Mouse (Mus musculus) urinary bladder, postnatal 0 days (tissue): ENCODE measurements around the gene Gzmd. TPM values are rescaled to one million over a fixed set of nuclear protein-coding genes. Genes with fewer than 3 reads are reported as not detected.

ENCODE experiments used
- microRNA-seq: library from miRNA; unstranded; fragments of <30 nt; microRNA quantifications from one replicate; pipeline ENCODE4, GENCODE M21; 2016
- polyA plus RNA-seq: library from polyadenylated mRNA; unstranded; fragments of >200 nt; fragmentation: Nextera tagmentation; extraction: Ambion mirVana; gene quantifications from 2 replicates; pipeline ENCODE4 v1.2.1, GENCODE M21; 2015

Gzmd gene
- polyA plus RNA-seq: not detected in 2 replicates

DNA sequence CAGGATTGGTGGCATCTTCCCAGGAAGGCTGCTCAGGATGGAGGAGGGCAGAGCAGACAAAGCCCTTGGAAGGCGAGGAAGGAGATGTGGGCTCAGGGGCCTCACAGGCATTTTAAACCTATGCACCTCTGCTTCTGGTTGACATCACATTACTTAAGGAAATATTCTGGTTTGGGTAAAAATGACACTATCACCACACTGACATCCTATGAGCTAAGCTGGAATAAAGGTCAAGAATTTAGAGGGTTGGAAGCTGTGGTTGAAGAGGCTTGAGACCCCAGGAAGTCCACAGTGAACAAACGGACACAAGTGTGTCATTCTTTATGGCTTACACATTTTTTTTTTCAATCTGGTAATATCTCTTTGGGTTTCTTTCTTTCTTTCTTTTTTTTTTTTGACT lies at the start of gene Gzmd:
Gene Gzmd (minus strand): TSS at position 101 of the 400 bp plus-strand sequence.

DNA sequence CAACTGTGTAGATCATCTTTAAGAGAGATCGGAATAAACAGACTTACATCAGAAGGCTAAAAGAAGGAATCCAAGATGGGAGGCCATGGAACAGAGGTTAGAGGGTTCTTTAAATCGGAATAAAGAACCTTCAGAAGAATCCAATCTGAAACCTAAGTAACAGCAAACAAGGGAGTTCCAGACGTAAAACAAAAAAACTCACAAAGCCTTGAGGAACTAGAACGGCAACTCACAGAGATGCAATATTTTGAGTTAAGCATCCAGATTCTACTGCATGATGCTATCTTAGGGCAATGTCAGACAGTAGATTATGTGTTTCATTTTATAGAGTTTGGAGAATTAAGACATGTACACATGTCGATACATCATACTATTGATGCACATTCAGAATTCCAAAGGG lies 42.1 kb upstream of the Gzmd start, which contains the start of gene Gzmn:
Gene Gzmn (minus strand): TSS at position 101 of the 400 bp plus-strand sequence.

DNA sequence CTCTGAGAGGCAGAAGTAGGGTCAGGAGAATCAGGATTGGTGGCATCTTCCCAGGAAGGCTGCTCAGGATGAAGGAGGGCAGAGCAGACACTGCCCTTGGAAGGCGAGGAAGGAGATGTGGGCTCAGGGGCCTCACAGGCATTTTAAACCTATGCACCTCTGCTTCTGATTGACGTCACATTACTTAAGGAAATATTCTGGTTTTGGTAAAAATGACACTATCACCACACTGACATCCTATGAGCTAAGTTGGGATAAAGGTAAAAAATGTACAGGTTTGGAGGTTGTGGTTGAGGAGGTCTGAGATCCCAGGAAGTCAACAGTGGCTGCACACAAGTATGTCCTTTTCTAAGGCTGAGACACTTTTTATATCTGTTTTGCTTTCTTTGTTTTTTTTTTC lies 27.1 kb upstream of the Gzmd start, which contains the start of gene Gzmg:
Gene Gzmg (minus strand): TSS at position 101 of the 400 bp plus-strand sequence.

DNA sequence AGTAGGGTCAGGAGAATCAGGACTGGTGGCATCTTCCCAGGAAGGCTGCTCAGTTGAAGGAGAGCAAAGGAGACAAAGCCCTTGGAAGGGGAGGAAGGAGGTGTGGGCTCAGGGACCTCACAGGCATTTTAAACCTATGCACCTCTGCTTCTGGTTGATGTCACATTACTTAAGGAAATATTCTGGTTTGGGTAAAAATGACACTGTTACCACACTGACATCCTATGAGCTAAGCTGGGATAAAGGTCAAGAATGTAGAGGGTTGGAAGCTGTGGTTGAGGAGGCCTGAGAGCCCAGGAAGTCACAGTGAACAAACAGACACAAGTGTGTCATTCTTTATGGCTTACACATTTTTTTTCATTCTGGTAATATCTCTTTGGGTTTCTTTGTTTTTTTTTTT lies 11.9 kb downstream of the Gzmd start, which contains the start of gene Gzme:
Gene Gzme (minus strand): TSS at position 101 of the 400 bp plus-strand sequence.

DNA sequence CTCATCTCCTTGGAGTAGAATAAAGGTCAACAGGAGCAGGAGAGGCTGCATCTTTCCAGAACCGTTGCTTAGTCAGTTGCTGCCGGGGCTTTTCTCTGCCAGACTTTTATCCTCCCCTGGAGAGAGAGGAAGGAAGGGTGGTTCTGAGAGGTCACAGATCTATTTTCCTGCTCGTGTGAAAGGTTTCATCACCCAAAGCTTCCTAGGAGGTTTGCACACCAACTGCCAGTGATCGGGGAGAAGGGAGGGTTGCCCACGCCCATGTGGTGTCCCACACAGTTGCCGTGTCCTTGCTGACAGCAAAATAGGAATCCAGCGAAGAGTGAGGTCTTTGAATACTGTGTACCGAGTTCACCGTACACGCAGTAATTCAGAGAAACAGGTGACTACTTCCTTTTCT lies 30.0 kb downstream of the Gzmd start, which contains the start of gene Ctsg:
Gene Ctsg (minus strand): TSS at position 189 of the 400 bp plus-strand sequence.

DNA sequence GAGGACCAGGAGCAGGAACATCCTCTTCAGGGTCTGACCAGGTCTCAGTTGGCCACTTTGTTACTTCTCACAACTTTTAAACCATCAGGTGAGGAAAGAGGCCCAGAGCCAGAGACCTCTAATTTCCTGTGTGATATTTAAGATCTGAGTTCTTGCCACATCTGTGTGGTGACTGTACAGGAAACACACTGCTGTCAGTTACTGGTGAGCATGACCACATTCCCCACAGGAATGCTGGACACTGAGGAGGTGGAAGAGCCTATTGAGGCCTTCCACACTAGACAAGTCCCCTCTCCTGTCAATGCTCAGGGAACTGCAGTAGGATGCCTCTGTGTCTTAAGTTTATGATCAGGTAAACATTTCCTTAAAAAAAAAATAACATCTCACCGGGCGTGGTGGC lies 47.2 kb downstream of the Gzmd start, which contains the start of gene Mcpt8:
Gene Mcpt8 (minus strand): TSS at position 107 of the 400 bp plus-strand sequence.

Small RNAs within 50 kb of the gene (microRNA-seq; reads per million reads assigned to microRNA genes)
- not detected for gene Mir6949

Other genes starting within 250 kb of the Gzmd start
- gene Cbln3, start 248.2 kb downstream of the Gzmd start, polyA plus RNA-seq: 0.18 and 0.21 TPM in 2 replicates
- 8.4 and 9.2 TPM in 2 replicates for gene Khnyn, start 247.7 kb downstream of the Gzmd start, polyA plus RNA-seq
- gene Sdr39u1, start 232.3 kb downstream of the Gzmd start, polyA plus RNA-seq: 43.8 and 50.4 TPM in 2 replicates
- 35.6 and 71.0 TPM in 2 replicates for gene Cma1, start 187.9 kb downstream of the Gzmd start, polyA plus RNA-seq
- 0.19 and 0.20 TPM in 2 replicates for gene Cma2, start 181.6 kb downstream of the Gzmd start, polyA plus RNA-seq
- not detected in 2 replicates for gene Mcpt1, start 114.6 kb downstream of the Gzmd start, polyA plus RNA-seq
- gene Mcpt9, start 102.1 kb downstream of the Gzmd start, polyA plus RNA-seq: not detected in 2 replicates
- gene Mcpt2, start 90.6 kb downstream of the Gzmd start, polyA plus RNA-seq: 0.25 TPM in 1 of 2 replicates, not detected in the other
- gene Mcpt4, start 70.3 kb downstream of the Gzmd start, polyA plus RNA-seq: 1.1 and 2.1 TPM in 2 replicates
- gene Mcpt8, start 47.3 kb downstream of the Gzmd start, polyA plus RNA-seq: 0.16 TPM in 1 of 2 replicates, not detected in the other
- gene Ctsg, start 30.0 kb downstream of the Gzmd start, polyA plus RNA-seq: 0.17 and 0.27 TPM in 2 replicates
- gene Gzme, start 12.0 kb downstream of the Gzmd start, polyA plus RNA-seq: not detected in 2 replicates
- gene Gzmg, start 27.0 kb upstream of the Gzmd start, polyA plus RNA-seq: not detected in 2 replicates
- gene Gzmn, start 42.0 kb upstream of the Gzmd start, polyA plus RNA-seq: not detected in 2 replicates
- gene Gzmf, start 78.8 kb upstream of the Gzmd start, polyA plus RNA-seq: not detected in 2 replicates
- not detected in 2 replicates for gene Gzmc, start 102.0 kb upstream of the Gzmd start, polyA plus RNA-seq
- 0.08 TPM in 1 of 2 replicates, not detected in the other for gene Gzmb, start 129.7 kb upstream of the Gzmd start, polyA plus RNA-seq
- 0.11 and 0.42 TPM in 2 replicates for gene Atp12a, start 232.5 kb upstream of the Gzmd start, polyA plus RNA-seq